Mouse (Mus musculus) bone marrow macrophage, adult 2 months (primary cell): ENCODE results near the gene Syn2.

ENCODE experiments used
- CTCF ChIP-seq: IDR thresholded peaks from 2 replicates; pipeline ENCODE4 v1.5.1; 2012; ENCODE audit warnings: low read depth, mild to moderate bottlenecking, low read length, moderate library complexity
- POLR2A ChIP-seq: IDR thresholded peaks from 2 replicates; pipeline ENCODE4 v1.6.1; 2012; ENCODE audit warnings: mild to moderate bottlenecking, low read depth, low read length, borderline replicate concordance

- TF ChIP-seq CTCF (no peak), POLR2A (no peak)
Observed at GRCm38 (mm10) chr6:115273346-115273745, 138.6 kb downstream of the Syn2 start.
